Mouse (Mus musculus): ENCODE measurements around the gene Rpl6.
"Not testable (repeated sequence)": the region's sequence is repeated elsewhere in the genome, so short reads cannot be mapped to it uniquely, and the experiment has no call there.

The Rpl6 gene

DNA sequence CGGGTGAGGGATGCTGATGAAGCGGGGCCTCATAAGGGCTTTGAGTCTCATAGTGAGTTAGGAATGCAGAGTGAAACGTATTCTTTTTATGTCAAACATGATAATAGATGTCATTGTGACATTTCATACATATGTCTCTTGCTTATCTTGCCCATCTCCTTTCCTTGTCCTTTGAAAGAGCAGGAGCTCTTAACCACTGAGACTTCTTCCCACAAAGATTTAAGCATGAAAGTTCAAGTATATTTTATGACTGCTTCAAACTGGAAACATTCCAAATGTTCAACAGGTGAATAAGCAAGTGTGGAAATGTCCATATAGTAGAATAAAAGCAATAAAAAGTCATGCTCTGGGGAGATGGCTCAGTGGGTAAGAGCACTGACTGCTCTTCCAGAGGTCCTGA lies 22.1 kb downstream of the Rpl6 start:
- no peak for DNase-seq

- no peak for DNase-seq
Measured at GRCm38 (mm10) chr5:121226845-121227244, 22.6 kb downstream of the Rpl6 start.

DNA sequence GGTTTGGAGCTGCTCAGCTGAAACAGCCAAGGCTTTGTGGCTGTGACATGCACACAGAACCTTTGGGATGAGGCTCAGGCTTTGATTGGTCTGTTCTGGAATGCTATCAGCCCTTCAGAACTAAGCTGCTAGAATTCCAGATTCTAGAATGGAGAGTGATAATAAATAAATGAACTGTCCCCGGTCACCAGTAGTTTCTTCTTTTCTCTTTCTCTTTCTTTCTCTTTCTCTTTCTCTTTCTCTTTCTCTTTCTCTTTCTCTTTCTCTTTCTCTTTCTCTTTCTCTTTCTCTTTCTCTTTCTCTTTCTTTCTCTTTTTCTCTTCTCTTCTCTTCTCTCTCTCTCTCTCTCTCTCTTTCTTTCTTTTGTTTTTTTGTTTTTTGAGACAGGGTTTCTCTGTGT lies 23.0 kb downstream of the Rpl6 start:
- DNase-seq, result not testable (repeated sequence)

DNA sequence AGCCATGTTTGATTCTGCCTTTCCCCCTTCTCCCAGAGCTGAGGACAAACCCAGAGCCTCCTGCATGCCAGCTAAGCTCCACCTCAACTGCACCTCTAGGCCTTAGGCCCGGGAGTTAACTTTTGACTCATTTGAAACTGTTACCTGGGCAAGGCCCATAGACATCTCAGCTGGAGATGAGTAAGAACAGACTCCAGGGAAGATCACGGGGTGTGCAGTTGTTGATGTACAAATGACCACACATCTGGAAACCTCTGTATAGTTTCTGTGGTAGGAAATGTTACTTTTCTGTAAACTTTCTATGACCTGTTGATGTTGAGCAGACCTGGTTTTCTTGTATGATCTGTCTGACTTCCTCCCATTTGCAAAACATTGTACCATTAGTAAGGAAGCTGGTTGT lies 24.9 kb downstream of the Rpl6 start:
- no peak for DNase-seq

- DNase-seq, result no peak
Measured at GRCm38 (mm10) chr5:121230811-121231210, 26.5 kb downstream of the Rpl6 start.

DNA sequence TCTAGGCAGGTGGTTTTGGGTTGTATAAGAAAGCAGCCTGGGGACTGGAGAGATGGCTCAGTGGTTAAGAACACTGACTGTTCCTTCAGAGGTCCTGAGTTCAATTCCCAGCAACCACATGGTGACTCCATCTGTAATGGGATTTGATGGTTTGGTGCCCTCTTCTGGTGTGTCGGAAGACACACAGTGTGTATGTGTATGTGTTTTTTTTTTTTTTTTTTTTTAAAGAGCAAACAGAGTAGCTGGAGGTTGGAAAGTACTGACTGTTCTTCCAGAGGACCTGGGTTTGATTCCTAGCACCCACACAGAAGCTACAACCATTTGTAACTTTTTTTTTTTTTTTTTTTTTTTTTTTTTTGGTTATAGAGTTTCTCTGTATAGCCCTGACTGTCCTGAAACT lies 28.5 kb downstream of the Rpl6 start:
- DNase-seq, result no peak

DNA sequence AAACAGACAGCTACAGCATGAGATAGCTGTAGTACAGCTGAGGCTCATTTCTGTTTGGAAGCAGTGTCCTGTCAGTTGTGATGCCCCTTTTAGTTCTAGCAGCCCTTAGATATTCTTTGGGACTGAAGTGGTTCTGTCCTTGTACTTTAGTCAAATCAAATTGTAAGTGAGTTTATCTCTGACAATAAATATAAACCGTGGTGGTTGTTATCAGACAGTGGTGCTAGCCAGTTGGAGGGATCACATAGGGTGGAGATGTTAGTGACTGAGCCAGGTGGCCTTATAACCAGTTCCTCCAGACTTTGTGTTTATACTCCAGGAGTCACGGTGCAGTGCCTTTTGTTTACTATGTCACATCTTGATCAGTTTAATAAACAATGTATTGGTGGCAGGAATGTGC lies 29.4 kb downstream of the Rpl6 start:
- DNase-seq, result no peak

GRCm38 (mm10) chr5:121236171-121236570 lies 31.9 kb downstream of the Rpl6 start:
- no peak for DNase-seq

GRCm38 (mm10) chr5:121238208-121238607 lies 33.9 kb downstream of the Rpl6 start:
- no peak for DNase-seq

GRCm38 (mm10) chr5:121239846-121240245 lies 35.6 kb downstream of the Rpl6 start:
- no peak for DNase-seq

GRCm38 (mm10) chr5:121241182-121241581 lies 36.9 kb downstream of the Rpl6 start:
- no peak for DNase-seq

DNA sequence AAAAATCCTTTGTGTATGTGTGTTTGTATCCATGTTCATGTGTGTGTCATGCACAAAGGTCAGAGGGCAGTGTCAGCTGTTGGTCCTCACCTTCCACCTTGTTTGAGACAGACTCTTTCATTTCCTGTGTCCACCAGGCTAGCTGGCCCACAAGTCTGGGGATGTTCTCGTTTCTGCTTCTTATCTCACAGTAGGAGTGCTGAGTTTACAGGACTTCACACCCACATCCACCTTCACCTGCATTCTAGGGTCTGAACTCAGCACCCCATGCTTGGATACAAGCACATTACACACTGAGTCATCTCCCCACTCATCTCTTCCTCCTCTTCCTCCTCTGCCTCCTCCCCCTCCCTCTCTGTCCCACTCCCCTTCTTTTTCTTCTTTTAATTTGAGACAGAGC lies 38.0 kb downstream of the Rpl6 start:
- no peak for DNase-seq

GRCm38 (mm10) chr5:121242701-121243100 lies 38.4 kb downstream of the Rpl6 start:
- DNase-seq, result no peak

DNA sequence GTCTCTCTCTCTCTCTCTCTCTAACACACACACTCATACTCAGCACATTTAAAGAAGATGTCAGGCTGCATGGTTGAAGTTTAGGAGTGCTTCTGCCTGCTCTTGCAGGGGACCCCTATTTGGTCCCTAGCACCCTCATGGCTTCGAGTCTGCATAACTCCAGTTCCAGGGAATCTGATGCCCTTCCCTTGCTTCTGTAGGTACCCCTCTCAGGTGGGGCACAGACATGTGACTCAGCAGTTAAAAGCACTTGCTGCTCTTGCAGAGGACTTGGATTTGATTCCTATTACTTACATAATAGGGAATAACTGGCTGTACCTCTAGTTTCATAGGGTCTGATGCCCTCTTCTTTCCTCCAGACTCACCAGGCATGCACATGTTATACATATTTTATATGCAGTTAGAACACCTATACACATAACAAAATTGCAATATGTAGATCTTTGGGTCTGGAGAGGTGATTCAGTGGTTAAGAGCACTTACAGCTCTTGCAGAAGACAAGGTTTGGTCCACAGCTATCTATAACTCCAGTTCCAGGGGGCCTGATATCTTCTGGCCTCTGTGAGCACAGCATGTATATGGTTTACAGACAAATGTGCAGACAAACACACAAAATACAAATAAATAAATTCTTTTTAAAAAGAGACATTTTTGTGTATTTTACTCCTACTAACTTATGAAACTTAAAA lies 39.5 kb downstream of the Rpl6 start:
- DNase-seq, result no peak

- no peak for DNase-seq
Measured at GRCm38 (mm10) chr5:121244365-121244731, 40.1 kb downstream of the Rpl6 start.

DNA sequence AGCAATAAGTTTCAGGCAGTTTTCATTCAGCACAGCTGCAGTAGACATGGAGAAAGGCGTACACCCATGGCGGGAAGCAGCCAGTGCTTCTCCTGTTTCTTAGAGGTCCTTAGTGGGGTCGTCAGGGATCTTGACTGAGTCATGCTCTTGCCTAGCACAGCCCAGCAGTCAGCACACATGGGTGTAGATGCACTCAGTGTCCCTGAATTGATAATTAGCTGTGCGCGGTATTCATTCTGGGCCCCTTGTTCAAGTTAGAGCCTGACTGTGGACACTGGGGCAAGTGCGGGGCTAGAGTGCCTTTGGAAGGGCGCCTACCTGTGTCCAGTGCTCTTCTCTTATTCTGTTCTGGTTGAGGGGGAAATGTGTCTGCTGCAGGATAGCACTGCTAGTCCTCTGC lies 40.9 kb downstream of the Rpl6 start:
- DNase-seq, result no peak

- DNase-seq, result no peak
Measured at GRCm38 (mm10) chr5:121248766-121249394, 44.6 kb downstream of the Rpl6 start.

GRCm38 (mm10) chr5:121249693-121250092 lies 45.4 kb downstream of the Rpl6 start:
- DNase-seq, result no peak

DNA sequence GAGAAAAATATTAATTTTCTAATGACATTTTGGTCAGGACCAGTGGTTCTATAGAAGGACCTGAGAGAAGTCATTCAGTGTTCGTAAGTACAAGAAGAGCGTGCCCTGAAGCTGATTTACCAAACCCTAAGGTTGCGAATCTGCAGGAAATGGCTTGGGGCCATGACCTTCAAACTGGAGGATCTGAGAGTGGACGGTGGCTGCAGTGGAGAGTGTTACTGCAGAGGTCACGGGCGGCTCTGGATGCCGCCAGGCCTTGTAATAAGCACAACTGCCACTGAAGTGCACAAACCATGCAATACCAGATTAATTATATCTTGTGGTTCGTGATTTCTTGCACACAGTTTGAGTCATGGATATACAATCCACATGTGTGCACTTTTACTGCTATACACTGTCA lies 47.5 kb downstream of the Rpl6 start:
- DNase-seq, result no peak

DNA sequence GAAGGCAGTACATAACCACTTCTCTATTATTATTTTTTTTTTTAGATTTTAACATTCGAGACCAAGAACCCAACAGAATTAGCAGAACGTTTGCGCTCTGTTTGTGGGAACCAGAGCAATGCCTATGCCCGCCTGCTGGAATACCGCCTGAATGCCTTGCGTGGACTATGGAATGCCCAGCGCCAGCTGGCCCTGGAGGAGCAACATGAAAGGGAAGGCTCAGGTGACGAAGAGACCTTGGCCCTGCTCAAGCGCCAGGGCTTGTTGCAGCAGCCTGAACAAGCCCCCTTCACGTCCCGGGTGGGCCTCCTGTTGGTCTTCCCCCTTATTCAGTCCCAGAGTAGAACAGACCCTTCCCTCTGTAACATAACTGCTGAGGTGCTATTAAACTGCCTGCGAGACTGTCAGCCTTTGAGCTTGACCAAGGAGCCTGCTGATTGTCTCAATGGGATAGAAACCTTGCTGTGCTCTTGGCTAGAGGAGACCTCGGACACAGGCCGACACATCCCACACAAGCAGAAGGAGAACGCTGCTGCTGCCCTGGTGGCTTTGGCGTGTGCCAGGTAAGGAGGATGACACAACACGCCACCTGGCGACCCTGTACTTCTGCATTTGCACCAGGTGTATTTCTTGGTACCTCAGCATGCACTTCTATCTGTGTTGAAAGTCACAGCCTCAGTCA lies 49.7 kb downstream of the Rpl6 start:
- DNase-seq, result no peak

GRCm38 (mm10) chr5:121254977-121255376 lies 50.7 kb downstream of the Rpl6 start:
- no peak for DNase-seq

Data from thymus, postnatal 25 days (tissue).